Mouse (Mus musculus) cerebellum, adult 9-10 months (tissue): ENCODE results near the gene Tctex1d1.

Experiments
- DNase-seq: peaks from one replicate; pipeline ENCODE4 v3.0.0; 2022

Tctex1d1 gene

DNA sequence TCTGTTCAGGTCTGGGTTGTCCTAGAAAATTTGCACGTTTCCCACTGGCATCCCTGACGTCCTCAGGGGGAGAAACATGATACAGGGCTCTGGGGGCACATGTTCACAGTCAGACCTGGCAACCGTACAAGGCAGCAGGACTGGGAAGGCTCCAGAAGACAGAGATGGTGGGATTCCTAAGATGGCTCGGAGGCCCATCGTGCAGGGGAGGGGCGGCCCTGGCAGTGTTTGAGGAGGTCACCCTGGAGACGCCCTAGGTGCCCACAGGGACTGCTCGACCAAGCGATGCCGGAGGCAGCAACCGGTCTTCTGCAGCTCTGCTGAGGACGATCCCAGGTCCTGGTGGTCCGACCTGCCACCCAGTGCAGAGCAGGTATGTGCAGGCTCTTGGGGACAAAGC lies at the start of gene Tctex1d1:
Gene Tctex1d1, plus strand, starts transcription at position 167 of the 400 bp plus-strand sequence.
- DNase-seq = no peak

- DNase-seq = no peak
These were observed 48.9 kb upstream of the Tctex1d1 start for GRCm38 (mm10) chr4:102929491-102929890.

GRCm38 (mm10) chr4:102930679-102931078 lies 47.7 kb upstream of the Tctex1d1 start:
- no peak for DNase-seq

GRCm38 (mm10) chr4:102940266-102940665 lies 38.1 kb upstream of the Tctex1d1 start:
- DNase-seq = no peak

DNA sequence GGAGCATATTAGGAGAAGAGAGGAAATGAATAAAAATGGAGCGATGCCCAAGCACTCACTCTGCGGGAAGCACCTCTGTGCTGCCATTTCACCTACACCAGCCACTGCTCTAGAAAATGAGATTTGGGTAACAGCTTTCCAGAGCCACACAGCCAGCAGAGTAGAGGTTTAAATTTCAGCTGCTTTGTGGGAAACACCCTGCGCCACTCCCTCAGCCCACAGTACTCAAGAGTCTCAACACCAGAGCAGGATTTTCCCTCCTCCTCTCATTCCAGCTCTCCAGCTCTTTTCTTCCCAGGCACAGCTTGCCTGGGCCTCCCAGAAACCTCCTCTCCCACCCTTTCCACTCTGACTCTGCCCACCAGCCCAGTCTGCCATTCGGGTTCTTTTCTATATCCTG lies 37.7 kb upstream of the Tctex1d1 start:
- DNase-seq = no peak

- no peak for DNase-seq
These were observed 34.1 kb upstream of the Tctex1d1 start for GRCm38 (mm10) chr4:102944325-102944724.

- DNase-seq = no peak
These were observed 25.9 kb upstream of the Tctex1d1 start for GRCm38 (mm10) chr4:102952476-102952875.

DNA sequence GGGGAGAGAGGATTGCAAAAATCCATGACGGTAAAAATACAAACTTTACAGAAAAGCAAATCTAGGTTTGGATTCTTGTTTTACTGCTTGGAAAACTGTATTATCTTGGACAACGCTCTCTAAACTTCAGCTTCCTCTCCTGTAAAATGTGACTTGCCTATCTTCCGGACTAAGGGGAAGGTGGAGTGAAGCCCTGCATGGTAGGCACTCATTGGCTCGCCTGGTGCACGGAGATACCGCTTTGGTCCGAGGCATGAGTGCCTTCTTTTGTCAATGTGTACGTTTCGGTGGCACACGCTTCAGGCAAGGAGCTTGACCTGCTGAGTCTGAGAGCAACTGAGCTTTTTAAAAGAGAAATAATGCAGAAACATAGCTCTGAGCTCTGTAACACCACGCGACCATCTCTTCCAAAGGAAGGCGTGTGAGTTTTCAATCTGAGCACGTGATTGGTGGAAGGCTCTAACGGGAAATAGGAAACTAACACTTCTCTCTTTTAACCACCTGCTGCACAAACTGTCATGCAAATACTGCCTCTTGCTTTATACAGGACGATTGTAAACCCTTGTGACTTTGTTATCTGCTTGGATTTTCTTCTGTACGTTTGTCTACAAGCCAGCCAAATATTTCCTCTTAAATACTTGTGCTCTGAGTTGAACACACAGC lies 23.0 kb upstream of the Tctex1d1 start:
- DNase-seq = no peak

GRCm38 (mm10) chr4:102959409-102959808 lies 19.0 kb upstream of the Tctex1d1 start:
- DNase-seq = no peak

GRCm38 (mm10) chr4:102964174-102964573 lies 14.2 kb upstream of the Tctex1d1 start:
- DNase-seq = no peak

DNA sequence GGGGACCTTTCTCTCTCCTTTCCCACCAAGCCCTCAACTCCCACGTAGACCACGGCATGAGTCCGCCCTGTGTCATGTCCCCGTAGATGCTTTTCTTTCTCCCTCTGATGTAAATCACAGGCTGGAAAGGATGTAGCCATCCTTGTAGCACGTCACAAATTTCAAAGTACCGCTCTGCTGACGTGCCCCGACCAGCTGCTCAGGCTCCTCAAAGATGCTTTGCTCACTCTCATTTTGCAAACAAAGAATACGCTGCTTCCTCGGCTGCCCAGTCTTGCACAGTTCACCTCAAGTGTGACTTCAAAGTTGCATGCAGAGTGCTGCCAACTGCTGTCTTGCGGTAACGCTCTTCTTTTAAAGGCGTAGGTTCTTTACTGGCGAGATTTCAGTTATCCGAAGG lies 10.6 kb upstream of the Tctex1d1 start:
- no peak for DNase-seq

- no peak for DNase-seq
These were observed 8.8 kb upstream of the Tctex1d1 start for GRCm38 (mm10) chr4:102969599-102969998.

DNA sequence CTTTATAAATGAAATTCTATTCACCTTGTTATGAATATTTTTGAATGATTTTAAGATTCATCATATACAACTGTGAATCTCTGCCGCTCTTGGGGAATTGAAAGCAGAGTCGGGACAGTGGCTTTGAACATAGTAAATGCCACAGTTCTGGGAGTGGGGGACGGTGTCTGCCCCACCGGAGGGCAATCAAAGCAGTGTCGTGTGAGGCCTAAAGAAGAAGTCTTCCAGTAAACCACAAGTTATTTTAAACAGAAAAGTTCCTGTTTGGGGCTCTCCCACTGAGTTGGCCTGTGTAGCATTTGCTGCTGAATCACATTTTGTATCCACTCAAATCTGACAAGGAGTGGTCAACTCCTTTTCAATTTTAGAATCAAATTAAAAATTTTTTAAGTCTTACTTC lies 7.2 kb upstream of the Tctex1d1 start:
- DNase-seq = no peak

- no peak for DNase-seq
These were observed 6.3 kb upstream of the Tctex1d1 start for GRCm38 (mm10) chr4:102972071-102972470.

- DNase-seq = no peak
These were observed 4.2 kb upstream of the Tctex1d1 start for GRCm38 (mm10) chr4:102974172-102974571.

GRCm38 (mm10) chr4:102976290-102977275 lies 1.8 kb upstream of the Tctex1d1 start:
- DNase-seq = no peak

GRCm38 (mm10) chr4:102977778-102978321 lies 556 bp upstream of the Tctex1d1 start:
- no peak for DNase-seq

GRCm38 (mm10) chr4:102979385-102979784 lies 979 bp downstream of the Tctex1d1 start:
- DNase-seq = no peak

DNA sequence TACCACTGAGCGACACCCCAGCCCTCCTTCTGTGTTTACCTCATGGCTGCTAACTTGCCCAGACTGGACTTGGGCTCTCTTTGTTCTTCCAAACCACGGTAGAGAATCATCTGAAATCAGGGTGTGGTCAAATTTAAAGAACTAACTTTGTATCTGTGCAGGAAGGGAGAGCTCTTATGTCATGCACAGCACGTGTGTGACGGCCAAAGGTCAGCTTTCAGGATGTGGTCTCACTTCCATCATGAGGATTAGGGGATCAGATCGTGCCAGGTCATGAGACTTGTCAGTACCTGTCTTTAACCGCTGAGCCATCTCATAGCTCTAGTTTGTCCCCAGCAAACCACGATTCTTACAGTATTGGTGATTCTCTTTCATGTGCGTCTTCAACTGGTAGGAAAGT lies 3.3 kb downstream of the Tctex1d1 start:
- no peak for DNase-seq

DNA sequence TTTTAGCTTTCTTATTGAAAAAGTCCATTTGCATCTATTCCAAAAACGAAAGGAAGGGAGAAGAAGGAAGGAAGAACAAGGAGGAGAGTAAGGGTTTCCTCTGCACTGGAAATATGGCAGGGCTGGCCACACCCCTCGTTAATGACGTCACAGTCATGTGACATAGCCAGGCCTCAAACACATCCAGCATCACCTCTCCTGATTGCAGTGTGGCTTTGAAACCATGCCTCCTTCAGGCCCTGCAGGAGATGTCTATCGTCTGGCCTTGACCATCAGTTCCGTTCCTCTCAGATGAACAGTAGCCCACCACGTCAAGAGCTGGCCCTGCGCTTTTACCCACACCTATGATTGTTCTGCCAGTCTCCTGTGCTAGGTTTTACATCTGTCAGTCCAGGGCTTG lies 7.8 kb downstream of the Tctex1d1 start:
- no peak for DNase-seq

- DNase-seq = peak; percentile 68
These were observed 8.5 kb downstream of the Tctex1d1 start for GRCm38 (mm10) chr4:102986917-102987316.

GRCm38 (mm10) chr4:102987325-102987724 lies 8.9 kb downstream of the Tctex1d1 start:
- no peak for DNase-seq

- DNase-seq = no peak
These were observed 9.3 kb downstream of the Tctex1d1 start for GRCm38 (mm10) chr4:102987756-102988155.

GRCm38 (mm10) chr4:102988526-102988925 lies 10.1 kb downstream of the Tctex1d1 start:
- no peak for DNase-seq
